Mouse (Mus musculus) A20 (cell line): ENCODE data around the gene Pithd1.
"Not testable (repeated sequence)": the region's sequence is repeated elsewhere in the genome, so short reads cannot be mapped to it uniquely, and the experiment has no call there.

Source experiments
- DNase-seq: peaks from one replicate; pipeline ENCODE4 v3.0.0-alpha.2; 2011; ENCODE audit warnings: low read depth, low spot score

Gene Pithd1

GRCm38 (mm10) chr4:135987714-135988113, 650 bp upstream of the Pithd1 start:
- peak; percentile 17 for DNase-seq

- peak; percentile 46 for DNase-seq
Measured at GRCm38 (mm10) chr4:135986301-135986942, 642 bp downstream of the Pithd1 start.

DNA sequence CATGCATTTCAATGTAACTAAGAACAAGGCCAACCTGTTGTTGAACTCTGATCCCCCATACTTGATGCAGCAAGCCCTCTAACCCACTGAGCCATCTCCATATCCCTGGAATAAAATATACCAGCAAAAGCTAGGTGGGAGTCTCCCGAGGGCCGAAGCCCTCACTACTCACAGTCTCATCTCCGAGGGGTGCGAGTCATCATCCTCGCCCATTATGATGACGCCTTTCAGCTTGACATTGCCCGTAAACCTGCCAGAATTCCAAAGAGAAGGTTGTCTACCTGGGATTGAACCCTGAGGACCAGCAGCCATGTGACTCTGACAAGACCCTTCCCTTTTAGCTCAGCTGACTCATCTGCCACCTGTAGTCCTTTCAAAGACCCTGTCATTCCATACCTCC, 1.3 kb downstream of the Pithd1 start:
- DNase-seq, result no peak

GRCm38 (mm10) chr4:135985193-135985592, 1.9 kb downstream of the Pithd1 start:
- DNase-seq, result no peak

DNA sequence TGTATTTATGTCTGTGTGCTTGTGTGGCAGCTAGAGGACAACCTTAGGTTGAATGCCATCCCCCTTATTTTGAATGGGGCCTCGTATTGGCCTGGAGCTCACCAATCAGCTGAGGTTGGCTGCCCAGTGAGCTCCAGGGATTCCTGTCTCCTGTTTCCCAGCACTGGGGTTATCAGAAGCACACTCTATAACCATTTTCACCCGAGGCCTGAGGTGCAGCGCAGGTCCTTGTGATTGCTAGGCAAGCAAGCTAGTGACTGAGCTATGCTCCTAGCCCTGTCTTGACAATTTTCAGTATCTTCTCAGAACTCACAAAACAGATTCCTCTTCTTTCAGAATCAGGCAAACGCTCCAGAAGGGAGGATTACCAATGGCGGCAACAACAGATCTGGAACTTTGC, 2.5 kb downstream of the Pithd1 start:
- DNase-seq, result no peak

DNA sequence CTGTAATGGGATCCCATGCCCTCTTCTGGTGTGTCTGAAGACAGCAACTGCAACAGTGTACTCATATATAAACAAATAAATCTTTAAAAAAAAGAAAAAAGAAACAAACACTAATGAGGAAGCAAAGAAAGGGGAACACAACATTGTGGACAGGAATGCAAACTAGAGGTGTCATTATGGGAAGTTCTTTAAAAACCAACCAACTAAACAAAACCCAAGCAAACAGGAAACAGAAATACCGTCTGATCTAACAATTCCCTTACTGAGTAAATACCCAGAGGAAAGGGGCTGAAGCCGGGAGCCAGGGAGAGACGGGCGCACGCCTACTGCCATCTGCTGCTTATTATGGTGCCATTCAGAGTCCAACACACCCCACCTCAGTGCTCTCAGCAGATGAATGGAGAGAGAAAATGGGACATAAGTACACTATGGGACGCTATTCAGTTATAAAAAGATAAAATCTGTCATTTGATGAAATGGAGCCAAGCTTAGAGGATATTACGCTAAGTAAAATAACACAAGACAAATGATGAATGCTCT, 5.5 kb downstream of the Pithd1 start:
- DNase-seq, result peak; percentile 50

GRCm38 (mm10) chr4:135980223-135980622, 6.8 kb downstream of the Pithd1 start:
- not testable (repeated sequence) for DNase-seq

- DNase-seq, result no peak
Measured at GRCm38 (mm10) chr4:135976146-135976545, 10.9 kb downstream of the Pithd1 start.

DNA sequence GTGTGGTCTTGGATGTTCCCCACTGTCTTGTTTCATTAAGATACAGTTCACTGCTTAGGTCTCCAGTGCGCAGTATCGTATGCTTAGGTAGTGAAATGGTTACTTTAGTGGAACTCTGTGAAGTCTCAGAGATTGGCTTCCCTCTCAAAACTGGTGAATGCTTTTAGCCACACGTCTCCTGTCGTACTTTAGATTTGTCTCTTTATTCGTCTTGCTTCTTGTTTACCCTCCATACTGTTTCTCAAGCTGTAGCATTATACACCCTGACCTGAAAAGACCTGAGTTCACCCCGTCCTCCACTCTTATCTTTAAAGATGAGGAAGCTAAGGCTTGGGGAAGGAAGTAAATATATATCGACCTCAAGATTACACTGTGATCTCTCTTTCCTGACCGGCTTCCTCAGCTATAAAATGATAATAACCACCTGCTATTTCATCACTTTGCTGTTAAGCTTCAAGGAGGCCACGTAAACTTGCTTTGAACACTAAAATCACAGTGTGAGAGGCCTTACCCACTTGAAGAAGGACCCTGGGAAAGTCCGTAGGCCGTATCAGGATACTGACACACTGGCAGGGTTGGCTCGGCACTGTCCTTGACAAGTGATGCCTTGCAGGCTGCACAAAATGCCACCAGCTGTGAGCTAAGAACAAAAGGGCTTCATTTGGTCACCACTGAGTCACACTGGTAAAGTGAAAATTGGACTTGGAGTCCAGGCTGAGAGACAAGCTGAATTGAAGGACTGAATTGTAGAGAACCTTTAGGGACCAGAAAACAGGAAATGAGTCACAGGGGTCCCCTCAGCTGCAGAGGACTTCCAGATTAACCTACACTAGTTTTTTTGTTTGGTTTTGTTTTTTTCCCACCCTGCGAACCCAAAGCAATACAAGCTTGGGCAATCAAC, 13.9 kb downstream of the Pithd1 start:
- DNase-seq, result peak; percentile 52

DNA sequence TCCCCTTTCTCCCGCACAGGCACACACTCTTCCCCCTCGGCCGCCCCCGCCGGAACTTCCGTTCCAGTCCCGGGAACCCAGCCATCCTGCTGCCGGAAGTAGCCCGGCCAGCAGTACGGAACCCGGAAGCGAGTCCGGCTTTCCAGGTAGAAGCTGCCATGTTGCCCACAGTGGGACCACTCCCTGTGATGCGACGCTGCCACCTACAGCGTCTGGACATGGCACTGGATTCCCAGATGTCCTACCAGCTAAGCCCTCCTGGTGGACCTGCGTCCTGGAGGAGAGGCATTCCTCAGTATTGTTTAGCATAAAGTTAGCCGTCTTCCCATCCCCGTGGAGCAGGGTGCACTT, 14.5 kb downstream of the Pithd1 start, which contains the start of gene Lypla2:
Lypla2 (minus strand) TSS at position 71 of the 351 bp plus-strand sequence.
- DNase-seq, result peak; percentile 85

- DNase-seq, result peak; percentile 51
Measured at GRCm38 (mm10) chr4:135971805-135972555, 15.1 kb downstream of the Pithd1 start.

GRCm38 (mm10) chr4:135970585-135970984, 16.5 kb downstream of the Pithd1 start:
- DNase-seq, result no peak

DNA sequence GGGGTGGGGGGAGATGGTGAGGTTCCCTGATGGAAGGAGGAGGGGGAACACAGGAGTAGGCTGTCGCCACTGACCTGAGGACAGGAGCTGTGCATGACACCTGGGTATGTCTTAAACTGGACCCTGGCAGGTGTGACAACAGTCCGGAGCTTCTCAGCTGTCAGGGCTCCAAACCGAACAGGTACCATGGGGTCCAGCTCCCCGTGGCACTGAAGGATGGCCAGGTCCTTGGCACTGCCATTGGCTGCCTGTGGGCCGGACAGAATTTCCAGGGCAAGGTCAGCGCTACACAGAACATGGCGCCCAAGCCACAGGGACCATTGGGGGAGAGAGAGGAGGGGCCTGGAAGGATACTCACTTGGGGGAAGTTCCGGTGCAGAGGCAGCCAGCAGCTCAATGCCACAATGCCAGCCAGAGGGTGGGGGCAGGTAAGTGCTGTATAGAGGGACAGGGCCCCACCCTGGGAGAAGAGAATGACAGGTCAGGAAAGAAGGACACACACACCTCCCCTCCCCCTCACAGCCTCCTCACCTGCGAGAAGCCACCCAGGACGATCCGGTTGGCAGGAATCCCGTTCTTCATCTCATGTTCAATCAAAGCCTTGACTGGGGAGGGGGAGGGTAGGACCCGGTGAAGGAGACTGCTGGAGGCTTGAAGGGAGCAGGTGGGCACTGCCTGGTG, 17.9 kb downstream of the Pithd1 start:
- DNase-seq, result no peak

DNA sequence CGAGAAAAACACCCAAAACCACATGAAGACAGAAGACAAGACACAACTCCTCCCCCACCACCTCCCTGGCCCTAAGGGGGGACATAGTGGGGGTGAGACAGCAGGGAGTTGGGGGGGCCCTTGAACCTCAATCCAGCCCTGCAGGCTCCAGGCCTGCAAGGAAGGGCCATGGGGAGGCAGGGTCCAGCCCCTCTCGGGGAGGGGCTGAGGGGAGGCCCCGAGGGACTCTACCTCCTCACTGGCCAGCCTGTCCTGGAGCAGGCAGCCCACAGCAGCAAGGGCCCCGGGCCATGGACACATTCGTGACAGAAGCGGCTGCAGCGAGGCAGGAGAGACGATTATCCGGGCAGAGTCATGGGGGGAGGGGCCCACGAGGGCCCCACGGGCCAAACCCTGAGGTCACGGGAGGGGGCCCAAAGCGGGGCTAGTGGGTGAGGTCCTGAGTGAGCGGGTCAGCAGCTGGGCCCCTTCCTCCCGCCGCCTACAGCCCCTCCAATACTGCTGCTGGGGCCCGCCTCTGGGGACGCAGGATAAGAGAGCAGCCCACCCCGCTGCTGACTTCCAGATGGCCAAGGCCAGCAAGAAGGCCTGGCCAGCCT, 18.7 kb downstream of the Pithd1 start:
- no peak for DNase-seq

DNA sequence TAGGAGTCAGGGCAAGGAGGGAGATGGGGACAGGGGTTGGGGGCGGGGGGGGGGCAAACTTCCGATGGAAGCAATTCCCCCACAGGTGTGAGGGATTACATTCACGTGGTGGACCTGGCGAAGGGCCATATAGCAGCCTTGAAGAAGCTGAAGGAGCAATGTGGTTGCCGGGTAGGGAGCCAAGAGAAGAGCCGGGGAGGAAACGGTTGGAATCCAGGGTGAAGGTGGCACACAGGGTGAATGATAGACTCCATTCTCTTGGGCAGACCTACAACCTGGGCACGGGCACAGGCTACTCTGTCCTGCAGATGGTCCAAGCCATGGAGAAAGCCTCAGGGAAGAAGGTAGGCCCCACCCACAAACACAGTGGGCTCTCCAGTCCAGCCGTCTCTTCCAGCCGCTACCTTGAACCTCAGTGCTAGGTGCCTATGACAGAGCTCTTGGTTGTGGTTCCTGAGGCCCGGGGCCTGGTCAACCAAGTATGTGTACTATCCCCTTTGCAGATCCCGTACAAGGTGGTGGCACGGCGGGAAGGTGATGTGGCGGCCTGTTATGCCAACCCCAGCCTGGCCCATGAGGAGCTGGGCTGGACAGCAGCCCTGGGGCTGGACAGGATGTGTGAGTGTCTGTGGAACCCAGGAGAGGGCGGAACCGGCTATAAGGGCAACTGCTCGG, 19.8 kb downstream of the Pithd1 start:
- no peak for DNase-seq

GRCm38 (mm10) chr4:135966283-135966682, 20.8 kb downstream of the Pithd1 start:
- DNase-seq, result no peak

DNA sequence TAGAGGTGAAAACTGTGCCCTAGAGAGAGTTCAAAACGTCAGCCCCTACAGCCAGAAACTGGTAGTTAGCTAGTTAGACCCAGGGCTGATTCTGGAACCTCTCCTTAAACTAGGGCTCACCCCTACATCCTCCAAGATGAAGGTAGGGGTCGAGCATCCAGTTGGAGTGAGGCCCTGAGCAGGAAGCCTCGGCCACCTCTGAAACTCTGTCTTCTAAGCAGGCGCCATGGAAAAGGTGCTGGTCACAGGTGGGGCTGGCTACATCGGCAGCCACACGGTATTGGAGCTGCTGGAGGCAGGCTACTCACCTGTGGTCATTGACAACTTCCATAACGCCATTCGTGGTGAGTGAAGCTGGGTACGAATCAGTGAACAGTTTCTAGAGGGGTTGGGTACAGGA, 22.0 kb downstream of the Pithd1 start:
- no peak for DNase-seq

DNA sequence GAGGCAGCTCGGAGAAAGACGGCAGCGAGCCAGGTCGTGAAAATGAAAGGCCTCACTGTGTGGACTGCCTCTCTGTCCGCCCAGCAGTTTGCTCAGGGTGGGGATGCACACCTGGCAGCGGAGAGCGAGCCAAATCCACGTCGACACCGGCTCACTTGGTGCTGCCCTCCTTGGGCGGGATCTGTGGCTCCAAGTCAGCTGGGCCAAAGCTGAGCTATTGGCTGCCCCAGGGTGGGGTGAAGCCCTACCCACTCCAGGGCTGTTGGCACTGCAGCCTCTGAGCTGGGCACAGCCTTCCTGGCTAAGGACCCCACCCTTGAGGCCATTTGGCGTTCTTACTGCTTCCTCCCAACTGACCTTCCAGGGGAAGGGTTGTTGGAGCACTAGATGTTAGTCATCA, 22.6 kb downstream of the Pithd1 start:
- peak; percentile 77 for DNase-seq

GRCm38 (mm10) chr4:135963457-135964193, 23.4 kb downstream of the Pithd1 start, which contains the start of gene Gale:
Gene Gale, plus strand, starts transcription at chr4:135963727.
- peak; percentile 99 for DNase-seq

DNA sequence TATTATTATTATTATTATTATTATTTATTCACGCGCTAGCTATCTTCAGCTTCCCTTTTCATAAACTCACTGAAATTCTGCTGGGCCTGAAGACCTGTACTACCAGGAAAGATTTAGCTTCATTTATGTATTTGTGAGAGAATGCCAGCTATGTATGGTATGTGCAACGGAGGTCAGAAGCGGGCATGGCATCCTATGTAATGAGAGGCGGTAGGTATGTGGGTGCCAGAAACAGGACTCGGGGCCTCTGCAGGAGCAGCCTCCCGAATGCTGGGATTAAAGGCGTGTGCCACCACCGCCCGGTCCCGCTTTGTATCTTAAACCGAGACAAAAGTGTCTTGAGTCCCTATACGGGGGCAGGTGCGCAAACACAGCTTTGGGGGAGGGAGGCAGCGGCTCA, 24.1 kb downstream of the Pithd1 start:
- DNase-seq, result no peak
